Mouse (Mus musculus) c-Kit-positive CD71-positive TER-119-positive erythroid progenitor cells, embryonic 14.5 days (primary cell): ENCODE data around the gene Ctbs.

Experiments
- DNase-seq: peaks from one replicate; pipeline ENCODE4 v3.0.0-alpha.2; 2013; ENCODE audit warnings: low spot score

Gene Ctbs

GRCm38 (mm10) chr3:146498989-146499388, 49.4 kb downstream of the Ctbs start:
- peak; percentile 45 for DNase-seq

GRCm38 (mm10) chr3:146499431-146500002, 49.9 kb downstream of the Ctbs start, which contains the start of the genes Spata1 and Gng5:
TSS of gene Spata1 (minus strand) at chr3:146499753.
TSS of gene Gng5 (plus strand) at chr3:146499807.
- peak; percentile 81 for DNase-seq

- DNase-seq, result peak; percentile 57
These were observed 50.6 kb downstream of the Ctbs start for GRCm38 (mm10) chr3:146500003-146500809.

GRCm38 (mm10) chr3:146500810-146501201, 51.2 kb downstream of the Ctbs start:
- no peak for DNase-seq

- DNase-seq, result no peak
These were observed 52.1 kb downstream of the Ctbs start for GRCm38 (mm10) chr3:146501601-146502123.

- no peak for DNase-seq
These were observed 57.1 kb downstream of the Ctbs start for GRCm38 (mm10) chr3:146506711-146507110.
